Mouse (Mus musculus) CH12.LX (cell line): ENCODE measurements around the gene Daam1.

Experiments used
- CTCF ChIP-seq, 2 experiments: IDR thresholded peaks in 1 of 2; conservative IDR thresholded peaks in 1 of 2; 2 replicates each; pipeline ENCODE4 v1.5.1; 2011 to 2012; ENCODE audit warnings: low read depth in 2 of 2, low read length in 2 of 2, improper control_type of control experiment in 1 of 2, inconsistent platforms in 1 of 2, mild to moderate bottlenecking in 1 of 2, moderate library complexity in 1 of 2
- ELF1 ChIP-seq: IDR thresholded peaks from 2 replicates; pipeline ENCODE4 v1.6.1; 2014; ENCODE audit warnings: low read depth, mild to moderate bottlenecking, inconsistent platforms, low read length, improper control_type of control experiment
- EP300 ChIP-seq: IDR thresholded peaks from 2 replicates; pipeline ENCODE4 v1.6.1; 2011; ENCODE audit warnings: low read length, improper control_type of control experiment
- HCFC1 ChIP-seq: IDR thresholded peaks from 2 replicates; pipeline ENCODE4 v1.6.1; 2012; ENCODE audit warnings: low read depth, mild to moderate bottlenecking, inconsistent platforms, low read length, improper control_type of control experiment
- IRF4 ChIP-seq: IDR thresholded peaks from 2 replicates; pipeline ENCODE4 v1.6.1; 2014; ENCODE audit warnings: low read depth, mild to moderate bottlenecking, inconsistent platforms, low read length, improper control_type of control experiment
- JUND ChIP-seq: conservative IDR thresholded peaks from 2 replicates; pipeline ENCODE4 v1.6.1; 2011; ENCODE audit warnings: low read depth, low read length, improper control_type of control experiment
- MAX ChIP-seq: IDR thresholded peaks from 2 replicates; pipeline ENCODE4 v1.6.1; 2011; ENCODE audit warnings: low read length, improper control_type of control experiment
- MEF2A ChIP-seq: IDR thresholded peaks from 2 replicates; pipeline ENCODE4 v1.6.1; 2014; ENCODE audit warnings: low read depth, mild to moderate bottlenecking, inconsistent platforms, low read length, improper control_type of control experiment, borderline replicate concordance
- POLR2A ChIP-seq: IDR thresholded peaks from 2 replicates; pipeline ENCODE4 v1.6.1; 2011; ENCODE audit warnings: low read depth, mild to moderate bottlenecking, improper control_type of control experiment, low read length
- RCOR1 ChIP-seq: conservative IDR thresholded peaks from 2 replicates; pipeline ENCODE4 v1.6.1; 2012; ENCODE audit warnings: low read depth, mild to moderate bottlenecking, inconsistent platforms, low read length, improper control_type of control experiment
- ZC3H11A ChIP-seq: IDR thresholded peaks from 2 replicates; pipeline ENCODE4 v1.6.1; 2012; ENCODE audit warnings: low read depth, mild to moderate bottlenecking, inconsistent platforms, low read length, improper control_type of control experiment
- ZKSCAN1 ChIP-seq: IDR thresholded peaks from 2 replicates; pipeline ENCODE4 v1.6.1; 2012; ENCODE audit warnings: low read depth, inconsistent platforms, low read length, improper control_type of control experiment, borderline replicate concordance
- ZNF384 ChIP-seq: IDR thresholded peaks from 2 replicates; pipeline ENCODE4 v1.6.1; 2012; ENCODE audit warnings: low read depth, low read length, improper control_type of control experiment, inconsistent platforms

GRCm38 (mm10) chr12:71941290-71941689, 110.4 kb downstream of the Daam1 start:
- TF ChIP-seq ZC3H11A (no peak), CTCF (conservative IDR thresholded peaks at IDR 0.05 in 1 of 2, IDR thresholded peaks at IDR 0.05 in 1 of 2; ENCODE audit: low read depth in 2 of 2, low read length in 2 of 2) (no peak), MAX (no peak), EP300 (no peak), IRF4 (no peak), HCFC1 (no peak), POLR2A (no peak), ZKSCAN1 (no peak), RCOR1 (no peak), ZNF384 (no peak), MEF2A (no peak), ELF1 (no peak), JUND (no peak)
